Mouse (Mus musculus) ES-E14 (cell line): ENCODE data around the gene Smco3. TPM values are rescaled to one million over a fixed set of nuclear protein-coding genes. Genes with fewer than 3 reads are reported as not detected.
A peak's percentile ranks its signal among the peaks of the same experiment; 100 is the strongest.

Experiments
- DNase-seq: peaks from one replicate; pipeline ENCODE4 v3.0.0-alpha.2; 2013; ENCODE audit warnings: low read depth, low spot score
- H3K27ac ChIP-seq: 2 replicates; pipeline ENCODE4 v1.5.1; 2012; ENCODE audit warnings: low read depth, mild to moderate bottlenecking, low read length, moderate library complexity, mixed read lengths; ENCODE audit not compliant: poor library complexity, insufficient read depth, severe bottlenecking
- H3K36me3 ChIP-seq: 2 replicates; pipeline ENCODE4 v1.6.1; 2012; ENCODE audit warnings: mild to moderate bottlenecking, low read length, moderate library complexity, mixed read lengths; ENCODE audit not compliant: control insufficient read depth, poor library complexity, insufficient read depth, severe bottlenecking
- H3K4me1 ChIP-seq, 2 experiments: fragments of 150-350 bp in 1 of 2; sonication (generic) in 1 of 2; 2 replicates each; pipeline ENCODE4 v1.6.1; 2012; ENCODE audit warnings: low read length in 2 of 2, mild to moderate bottlenecking in 1 of 2, mixed read lengths in 1 of 2; ENCODE audit not compliant: control insufficient read depth in 2 of 2, insufficient read depth in 2 of 2, poor library complexity in 1 of 2
- H3K4me3 ChIP-seq, 2 experiments: fragments of 150-350 bp in 1 of 2; sonication (generic) in 1 of 2; 2 replicates each; pipeline ENCODE4 v1.5.1; 2012; ENCODE audit warnings: low read length in 2 of 2, low read depth in 1 of 2, mild to moderate bottlenecking in 1 of 2, mixed read lengths in 1 of 2; ENCODE audit not compliant: insufficient read depth in 1 of 2, poor library complexity in 1 of 2, severe bottlenecking in 1 of 2
- H3K9ac ChIP-seq: 2 replicates; pipeline ENCODE4 v1.6.1; 2012; ENCODE audit warnings: low read depth, mild to moderate bottlenecking, low read length, mixed read lengths; ENCODE audit not compliant: poor library complexity, insufficient read depth, severe bottlenecking
- H3K9me3 ChIP-seq: fragments of 150-350 bp; sonication (generic); 2 replicates; pipeline ENCODE4 v1.6.1; 2012; ENCODE audit warnings: low read depth, mild to moderate bottlenecking, low read length; ENCODE audit not compliant: control insufficient read depth, insufficient read depth
- CHD2 ChIP-seq: IDR thresholded peaks from 2 replicates; pipeline ENCODE4 v1.6.1; 2014; ENCODE audit warnings: mild to moderate bottlenecking, low read depth, low read length, inconsistent platforms
- HCFC1 ChIP-seq: IDR thresholded peaks from 2 replicates; pipeline ENCODE4 v1.6.1; 2012; ENCODE audit warnings: low read length, inconsistent platforms, borderline replicate concordance; ENCODE audit not compliant: insufficient read depth
- MAFK ChIP-seq: IDR thresholded peaks from 2 replicates; pipeline ENCODE4 v1.6.1; 2014; ENCODE audit warnings: mild to moderate bottlenecking, low read depth, low read length, inconsistent platforms; ENCODE audit not compliant: insufficient read depth
- ZC3H11A ChIP-seq: IDR thresholded peaks from 2 replicates; pipeline ENCODE4 v1.6.1; 2012; ENCODE audit warnings: low read depth, mild to moderate bottlenecking, inconsistent platforms, low read length, borderline replicate concordance
- ZNF384 ChIP-seq: IDR thresholded peaks from 2 replicates; pipeline ENCODE4 v1.6.1; 2012; ENCODE audit warnings: low read depth, low read length, inconsistent platforms
- in situ Hi-C, 2 experiments: fragments of 600-800 bp; cut with MboI; formaldehyde crosslinking; loops; one replicate each; pipeline ENCODE4 v1.15.1; 2025; ENCODE audit warnings: low sequenced_read_pairs in 2 of 2, inconsistent platforms in 1 of 2; ENCODE audit not compliant: unreplicated experiment in 2 of 2
- total RNA-seq: library from RNA; depleted of rRNA; stranded (reverse); fragments of 300-350 nt; gene quantifications from 2 replicates; pipeline ENCODE4 v1.2.3, GENCODE M21; 2012

Gene Smco3
- total RNA-seq, 1 experiment, result not detected

DNA sequence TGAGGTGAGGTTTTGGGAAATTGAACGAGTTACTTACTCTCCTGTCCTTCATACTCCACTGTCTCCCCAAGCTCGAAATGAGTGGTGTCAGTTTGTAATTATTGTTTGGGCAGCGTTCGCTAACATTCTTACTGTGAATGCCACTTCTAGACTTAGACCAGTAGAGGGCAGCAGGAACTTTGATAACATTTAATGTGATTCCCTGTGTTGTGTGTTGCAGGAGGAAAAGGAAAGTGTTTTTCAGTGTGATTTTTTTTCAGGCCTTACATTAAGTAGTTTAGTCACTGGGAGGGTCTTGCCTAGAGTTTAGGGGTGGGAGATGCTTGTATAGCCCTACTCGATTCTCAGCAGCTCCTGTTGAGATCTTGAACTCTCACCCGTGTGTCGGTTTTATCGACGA lies 25.8 kb upstream of the Smco3 start:
- no peak for DNase-seq
- no peak overlapping the region for H3K27ac ChIP-seq
- TF ChIP-seq CHD2 (no peak), ZNF384 (no peak), MAFK (no peak), ZC3H11A (no peak), HCFC1 (no peak)

DNA sequence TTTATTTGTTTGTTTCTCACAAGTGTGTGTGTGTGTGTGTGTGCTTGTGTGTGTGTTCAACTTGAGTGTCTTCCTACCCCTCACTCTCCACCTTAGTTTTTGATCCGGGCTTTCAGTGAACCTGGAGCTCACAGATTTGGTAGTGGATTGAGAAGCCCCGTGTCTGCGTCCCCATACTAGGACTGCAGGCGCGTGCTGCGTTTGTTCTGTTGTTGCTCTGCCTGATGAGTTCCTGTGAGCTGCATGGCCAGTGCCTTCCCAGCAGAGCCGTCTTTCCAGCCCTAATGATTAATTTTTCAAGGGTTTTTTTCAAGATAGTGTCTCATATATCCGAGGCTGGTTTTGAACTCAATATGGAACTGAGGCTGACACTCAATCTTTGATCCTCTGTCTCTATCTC lies 23.2 kb upstream of the Smco3 start:
- Histone ChIP-seq H3K27ac (no peak overlapping the region), H3K4me1 (no peaks in the 10 kb centered on the region), H3K9ac (no peak overlapping the region), H3K9me3 (no peaks in the 10 kb centered on the region), H3K36me3 (no peaks in the 10 kb centered on the region), H3K4me3 (no peak overlapping the region)
- in situ Hi-C loops, result no loop called here
- no peak for DNase-seq
- TF ChIP-seq ZC3H11A (no peak), ZNF384 (no peak), MAFK (no peak), HCFC1 (no peak), CHD2 (no peak)

More for the DNA sequence above, 25.8 kb upstream of the Smco3 start:
- H3K36me3 ChIP-seq, result no peaks in the 10 kb centered on the region
- H3K4me1 ChIP-seq, result no peaks in the 10 kb centered on the region
- H3K9ac ChIP-seq, result no peak overlapping the region
- in situ Hi-C loops, result no loop called here
- H3K4me3 ChIP-seq, result no peak overlapping the region
- no peaks in the 10 kb centered on the region for H3K9me3 ChIP-seq

- TF ChIP-seq HCFC1 (no peak), MAFK (no peak), ZC3H11A (no peak), ZNF384 (no peak), CHD2 (no peak)
- no peaks in the 10 kb centered on the region for H3K4me1 ChIP-seq
- H3K4me3 ChIP-seq, result no peak overlapping the region
- DNase-seq, result no peak
- no peaks in the 10 kb centered on the region for H3K9me3 ChIP-seq
- H3K27ac ChIP-seq, result no peak overlapping the region
- in situ Hi-C loops, result no loop called here
- no peaks in the 10 kb centered on the region for H3K36me3 ChIP-seq
- no peak overlapping the region for H3K9ac ChIP-seq
Measured at GRCm38 (mm10) chr6:136857873-136858260, 22.6 kb upstream of the Smco3 start.

DNA sequence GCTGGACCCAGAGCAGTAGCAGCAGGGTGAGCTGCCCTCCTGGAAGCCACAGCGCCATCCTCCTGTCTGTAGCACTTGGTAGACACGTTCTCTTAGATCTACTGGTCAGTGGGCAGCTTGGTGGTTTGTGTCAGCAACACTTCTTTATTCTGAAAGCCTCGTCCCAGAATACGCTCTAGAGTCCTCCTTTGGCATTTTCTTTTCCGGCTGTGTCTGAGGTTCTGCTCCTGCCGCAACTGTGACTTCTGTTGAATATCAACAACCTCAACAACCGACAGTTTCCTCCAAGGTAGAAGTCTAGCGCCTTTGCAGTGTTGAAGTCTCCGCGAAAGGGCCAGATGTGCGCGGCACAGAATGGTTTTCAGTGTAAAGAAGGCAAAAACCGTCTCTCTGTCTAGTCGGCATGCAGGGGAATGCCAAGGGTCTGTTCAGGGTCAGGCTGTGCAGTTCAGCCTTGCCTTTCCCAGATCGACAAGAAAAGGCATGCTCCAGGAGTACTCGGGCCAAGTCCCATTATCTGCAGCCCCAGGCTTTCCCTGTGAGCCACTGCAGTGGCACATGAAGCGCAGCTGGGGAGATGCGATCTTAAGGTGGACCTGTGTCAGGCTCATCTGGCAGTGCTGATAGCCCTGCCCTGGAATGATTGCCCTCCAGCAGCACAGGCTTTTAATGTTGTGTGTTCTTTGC lies 22.1 kb upstream of the Smco3 start, which contains the start of gene Art4:
Gene Art4 (minus strand): TSS at position 548 of the 687 bp plus-strand sequence.
- in situ Hi-C loops, result no loop called here
- Histone ChIP-seq H3K9ac (no peak within 1 kb of the TSS), H3K36me3 (no peaks in the 10 kb centered on the region), H3K4me1 (no peaks in the 10 kb centered on the region; a peak in 1 of 4 replicates), H3K27ac (no peak within 1 kb of the TSS), H3K9me3 (no peaks in the 10 kb centered on the region), H3K4me3 (peak within 1 kb of the TSS in 1 of 2 experiments; percentile 15; a peak in 2 of 4 replicates)
- no peak for DNase-seq
- TF ChIP-seq HCFC1 (no peak), ZC3H11A (no peak), MAFK (no peak), CHD2 (no peak), ZNF384 (no peak)
